Mouse (Mus musculus) embryonic fibroblast, embryonic 13.5 days (primary cell): ENCODE data around the gene P4ha2.

Experiments
- CTCF ChIP-seq: IDR thresholded peaks from 2 replicates; pipeline ENCODE4 v1.5.1; 2011; ENCODE audit warnings: mild to moderate bottlenecking, control low read depth, low read length, moderate library complexity, borderline replicate concordance; ENCODE audit not compliant: insufficient read depth
- POLR2A ChIP-seq: IDR thresholded peaks from 2 replicates; pipeline ENCODE4 v1.6.1; 2011; ENCODE audit warnings: low read depth, mild to moderate bottlenecking, control low read depth, low read length, moderate library complexity

- peak; percentile 96 for TF ChIP-seq CTCF
- TF ChIP-seq POLR2A = no peak
Observed at GRCm38 (mm10) chr11:54144886-54145285, 45.0 kb downstream of the P4ha2 start.
